Mouse (Mus musculus): ENCODE results near the gene Smlr1. TPM values are rescaled to one million over a fixed set of nuclear protein-coding genes. Genes with fewer than 3 reads are reported as not detected.

Gene Smlr1
- not detected for total RNA-seq (2021)

DNA sequence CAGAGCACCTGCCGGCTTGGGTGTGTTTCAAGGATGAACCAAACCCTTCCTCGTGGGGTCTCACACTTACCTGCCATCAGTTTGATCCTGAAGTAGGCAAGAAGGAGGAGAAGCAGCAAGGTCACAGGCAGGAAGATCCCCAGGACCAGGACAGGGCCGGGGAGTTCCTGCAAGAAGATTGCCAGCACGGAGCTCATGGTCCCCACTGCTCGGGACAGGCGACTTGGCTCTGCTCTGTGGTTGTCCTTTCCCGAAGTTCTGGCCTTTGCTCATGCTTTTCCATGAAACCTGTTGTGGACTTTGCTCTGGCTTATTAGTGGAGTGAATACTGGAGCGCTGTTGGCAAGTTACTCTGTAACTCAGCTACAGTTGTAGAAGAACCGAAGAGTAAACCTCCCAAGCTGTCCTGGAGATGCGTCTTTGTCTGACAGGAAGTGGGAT is at the start of gene Smlr1:
Gene Smlr1 (minus strand): TSS at position 377 of the 441 bp plus-strand sequence.
- intact Hi-C loops (cut with DNase I), result loop anchor here (5.0 kb wide), 1 partner anchor 141 kb away; no protein-coding TSS in a partner anchor
- no peak for DNase-seq (ENCODE audit: low spot score)

DNA sequence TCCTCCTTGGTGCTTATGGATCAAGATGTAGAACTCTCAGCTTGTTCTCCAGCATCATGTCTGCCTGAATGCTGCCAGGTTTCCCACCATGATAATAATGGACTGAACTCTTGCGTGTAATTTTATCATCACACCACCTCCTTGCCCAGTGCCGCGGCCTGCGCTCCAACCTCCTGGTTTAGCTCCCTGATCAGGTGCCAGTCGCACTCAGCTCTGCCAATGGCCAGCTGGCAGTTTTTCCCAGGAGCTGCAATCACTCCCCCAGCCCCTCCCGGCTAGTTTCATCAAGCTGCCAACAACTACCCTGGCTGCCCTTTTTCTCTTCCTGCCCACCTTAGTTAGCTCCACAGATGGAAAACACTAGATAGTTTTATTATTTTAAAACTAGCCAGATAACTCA is 48.8 kb upstream of the Smlr1 start:
- intact Hi-C loops (cut with DNase I), result no loop called here
- DNase-seq (ENCODE audit: low spot score), result peak; percentile 1

GRCm38 (mm10) chr10:25580066-25580465 is 44.0 kb upstream of the Smlr1 start:
- DNase-seq (ENCODE audit: low spot score), result no peak
- intact Hi-C loops (cut with DNase I), result no loop called here

DNA sequence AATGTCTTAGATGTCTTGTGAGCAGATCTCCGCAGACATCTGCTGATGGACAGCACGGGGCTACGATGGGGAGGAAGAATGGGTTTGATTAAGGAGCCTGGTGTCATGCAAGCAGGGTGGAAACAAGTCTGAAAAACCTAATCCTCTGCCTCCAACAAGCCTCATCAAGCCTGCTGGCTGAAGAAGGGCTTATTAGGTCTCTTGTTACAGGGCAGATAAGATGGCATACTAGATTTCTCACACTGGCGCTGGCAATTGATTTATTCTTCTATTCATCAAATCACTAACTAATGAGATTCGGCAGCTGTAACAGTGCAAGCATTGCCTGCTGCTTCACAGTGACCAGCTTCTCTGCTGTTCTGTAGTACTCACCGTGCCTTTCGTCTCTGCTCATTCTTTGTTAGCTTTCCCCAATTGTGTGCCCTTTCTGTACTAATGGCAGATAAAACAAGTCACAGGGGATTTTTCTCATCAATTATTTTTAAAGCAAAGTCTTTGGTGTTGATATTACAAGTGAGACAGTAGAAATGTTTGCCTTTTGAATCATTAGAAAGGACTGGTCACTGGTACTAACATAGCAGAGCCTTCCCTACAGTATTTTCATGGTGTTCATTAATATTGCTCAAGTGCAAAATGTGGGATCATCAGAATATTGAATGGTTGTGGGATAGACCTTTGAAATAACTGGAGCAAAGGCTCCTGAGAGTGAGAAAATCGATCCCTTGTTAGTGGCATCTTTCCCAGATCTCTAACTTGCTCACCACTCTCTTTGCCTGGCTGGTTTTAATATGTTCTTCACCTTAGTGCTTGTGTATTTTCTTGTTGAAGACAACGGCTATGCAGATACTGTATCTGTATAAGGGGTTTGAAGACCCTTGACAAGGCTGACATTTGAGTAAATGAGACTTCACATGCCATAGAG is 35.5 kb upstream of the Smlr1 start:
- no peak for DNase-seq (ENCODE audit: low spot score)
- intact Hi-C loops (cut with DNase I), result no loop called here

- no peak for DNase-seq (ENCODE audit: low spot score)
- intact Hi-C loops (cut with DNase I), result no loop called here
Observed at GRCm38 (mm10) chr10:25552936-25553335, 16.9 kb upstream of the Smlr1 start.

GRCm38 (mm10) chr10:25541097-25541496 is 5.0 kb upstream of the Smlr1 start:
- no peak for DNase-seq (ENCODE audit: low spot score)
- intact Hi-C loops (cut with DNase I), result loop anchor here (5.0 kb wide), 1 partner anchor 596 kb away; no protein-coding TSS in a partner anchor

GRCm38 (mm10) chr10:25539771-25540168 is 3.7 kb upstream of the Smlr1 start:
- no peak for DNase-seq (ENCODE audit: low spot score)
- intact Hi-C loops (cut with DNase I), result loop anchor here (5.0 kb wide), 2 partner anchors 138 to 598 kb away; no protein-coding TSS in a partner anchor

GRCm38 (mm10) chr10:25539146-25539770 is 3.2 kb upstream of the Smlr1 start:
- intact Hi-C loops (cut with DNase I), result loop anchor here (5.0 kb wide), 1 partner anchor 138 kb away; no protein-coding TSS in a partner anchor
- no peak for DNase-seq (ENCODE audit: low spot score)

DNA sequence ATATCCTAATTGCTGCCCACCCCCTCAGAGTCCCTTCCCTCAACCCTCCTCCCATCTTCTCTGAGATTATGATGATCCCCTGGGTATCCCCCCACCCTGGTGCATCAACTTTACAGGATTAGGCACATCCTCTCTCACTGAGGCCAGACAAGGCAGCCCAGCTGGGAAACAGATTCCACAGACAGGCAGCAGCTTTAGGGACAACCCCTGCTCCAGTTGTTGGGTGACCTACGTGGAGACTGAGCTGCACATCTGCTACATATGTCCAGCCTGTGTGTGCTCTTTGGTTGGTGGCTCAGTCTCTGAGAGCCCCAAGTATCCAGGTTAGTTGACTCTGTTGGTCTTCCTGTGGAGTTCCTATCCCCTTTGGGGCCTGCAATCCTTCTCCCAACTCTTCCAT is 2.7 kb upstream of the Smlr1 start:
- no peak for DNase-seq (ENCODE audit: low spot score)
- intact Hi-C loops (cut with DNase I), result loop anchor here (5.0 kb wide), 1 partner anchor 139 kb away; no protein-coding TSS in a partner anchor

- no peak for DNase-seq (ENCODE audit: low spot score)
- intact Hi-C loops (cut with DNase I), result loop anchor here (5.0 kb wide), 1 partner anchor 141 kb away; no protein-coding TSS in a partner anchor
Observed at GRCm38 (mm10) chr10:25536621-25537020, 554 bp upstream of the Smlr1 start.

DNA sequence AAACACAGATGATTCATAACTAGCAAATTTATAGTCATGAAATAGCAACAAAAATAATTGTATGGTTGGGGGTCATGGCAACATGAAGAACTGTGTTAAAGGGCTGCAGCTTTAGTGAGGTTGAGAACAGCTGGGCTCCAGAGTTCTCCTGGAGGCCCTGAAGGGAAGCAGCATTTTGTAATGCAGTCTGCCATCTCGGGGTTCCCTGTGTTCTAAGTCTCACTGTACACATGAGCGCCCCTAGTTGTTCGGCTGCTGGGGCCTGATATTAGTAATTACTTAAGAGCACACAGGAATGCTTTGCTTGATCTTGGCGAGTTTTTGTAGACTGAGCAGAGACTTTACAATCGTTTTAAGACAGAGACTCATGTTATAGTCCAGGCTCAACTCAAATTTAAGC is 1.6 kb downstream of the Smlr1 start:
- no peak for DNase-seq (ENCODE audit: low spot score)
- intact Hi-C loops (cut with DNase I), result no loop called here

DNA sequence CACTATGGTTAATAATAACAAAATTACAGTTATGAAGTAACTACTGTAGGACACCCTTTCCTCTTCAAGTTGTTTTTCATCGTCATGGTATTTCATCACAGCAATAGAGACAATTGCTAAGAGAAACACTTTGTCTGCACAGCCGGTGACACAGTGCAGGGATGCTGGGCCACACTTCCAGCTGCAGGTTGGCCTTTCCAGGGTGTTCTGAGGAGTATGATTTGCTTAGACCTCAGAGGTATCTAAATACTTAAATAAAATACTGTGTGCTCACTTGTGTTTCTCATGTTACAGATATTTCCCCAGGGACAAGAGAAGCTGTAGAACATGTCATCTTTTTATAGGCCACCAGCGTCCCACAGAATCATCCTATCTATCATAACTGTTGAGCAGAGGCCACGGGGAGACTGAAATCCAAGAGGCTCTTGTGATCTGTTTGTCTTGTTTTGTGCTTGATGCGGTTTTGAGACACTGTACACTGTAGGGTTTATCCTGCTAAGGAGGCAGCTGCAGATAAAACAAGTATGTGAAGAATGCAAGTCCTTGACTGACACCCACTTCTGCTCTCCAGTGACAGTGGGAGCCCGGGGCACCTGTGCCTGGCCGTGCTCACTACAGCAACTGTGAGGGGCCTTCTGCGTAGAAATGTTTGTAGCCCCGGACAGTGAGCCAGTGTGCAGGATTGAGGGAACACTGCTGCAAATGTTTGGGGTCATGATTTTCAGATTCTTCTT is 2.4 kb downstream of the Smlr1 start:
- DNase-seq (ENCODE audit: low spot score), result no peak
- intact Hi-C loops (cut with DNase I), result no loop called here

DNA sequence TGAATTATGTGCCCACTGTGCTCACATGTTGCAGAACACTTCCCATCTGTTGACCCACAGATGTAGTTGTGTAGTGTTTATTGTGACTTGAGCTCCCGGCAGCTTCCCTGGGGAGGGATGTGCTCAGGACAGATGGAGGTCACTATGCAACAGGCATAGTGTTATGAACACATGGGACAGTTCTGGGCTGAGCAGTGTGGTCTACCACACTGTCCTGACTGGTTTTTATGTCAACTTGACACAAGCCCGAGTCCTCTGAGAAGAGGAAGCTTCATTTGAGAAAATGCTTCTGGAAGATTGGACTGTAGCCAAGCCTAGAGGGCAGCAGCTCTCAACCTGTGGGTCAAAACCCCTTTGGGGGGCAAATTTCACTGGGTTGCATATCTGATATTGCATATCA is 3.0 kb downstream of the Smlr1 start:
- intact Hi-C loops (cut with DNase I), result no loop called here
- DNase-seq (ENCODE audit: low spot score), result no peak

GRCm38 (mm10) chr10:25531335-25531734 is 4.7 kb downstream of the Smlr1 start:
- no peak for DNase-seq (ENCODE audit: low spot score)
- intact Hi-C loops (cut with DNase I), result no loop called here

- no peak for DNase-seq (ENCODE audit: low spot score)
- intact Hi-C loops (cut with DNase I), result no loop called here
Observed at GRCm38 (mm10) chr10:25527126-25527525, 8.9 kb downstream of the Smlr1 start.

DNA sequence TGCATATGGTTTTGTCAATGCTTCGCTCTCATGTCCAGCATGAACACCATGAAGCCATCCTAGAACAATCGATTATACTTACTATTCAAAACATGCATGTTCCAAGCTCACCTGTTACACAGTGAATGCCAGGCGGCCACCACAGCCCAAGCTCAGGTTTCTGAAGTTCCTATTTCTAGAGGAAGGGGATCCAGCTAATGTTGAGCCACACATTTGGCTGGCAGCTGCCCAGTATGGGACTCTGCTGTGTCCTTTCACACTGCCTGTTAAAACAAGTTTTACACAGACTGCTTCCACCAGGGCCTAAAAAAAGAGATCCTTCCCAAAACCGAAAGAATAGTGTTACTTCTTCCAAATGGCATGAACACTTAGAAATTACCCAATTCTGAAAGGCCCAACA is 9.4 kb downstream of the Smlr1 start:
- no peak for DNase-seq (ENCODE audit: low spot score)
- intact Hi-C loops (cut with DNase I), result no loop called here

DNA sequence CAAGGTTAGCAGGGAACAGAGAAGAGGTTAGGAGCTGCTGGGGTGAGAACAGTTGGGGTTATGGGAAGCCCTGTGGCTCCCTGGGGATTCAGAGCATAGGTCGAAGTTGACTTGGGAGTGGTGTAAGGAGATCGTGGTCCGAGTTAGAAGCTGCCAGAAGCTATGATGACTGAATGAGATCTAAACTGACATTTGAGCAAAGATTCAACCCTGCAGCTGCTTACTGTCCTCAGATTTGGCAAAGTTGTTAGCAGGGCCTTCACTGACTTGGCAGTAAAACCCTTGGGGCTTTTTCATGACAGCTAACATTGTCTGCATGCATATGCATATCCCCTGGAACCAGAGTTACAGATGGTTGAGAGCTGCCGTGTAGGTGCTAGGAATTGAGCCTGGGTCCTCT is 9.9 kb downstream of the Smlr1 start:
- intact Hi-C loops (cut with DNase I), result no loop called here
- DNase-seq (ENCODE audit: low spot score), result no peak

DNA sequence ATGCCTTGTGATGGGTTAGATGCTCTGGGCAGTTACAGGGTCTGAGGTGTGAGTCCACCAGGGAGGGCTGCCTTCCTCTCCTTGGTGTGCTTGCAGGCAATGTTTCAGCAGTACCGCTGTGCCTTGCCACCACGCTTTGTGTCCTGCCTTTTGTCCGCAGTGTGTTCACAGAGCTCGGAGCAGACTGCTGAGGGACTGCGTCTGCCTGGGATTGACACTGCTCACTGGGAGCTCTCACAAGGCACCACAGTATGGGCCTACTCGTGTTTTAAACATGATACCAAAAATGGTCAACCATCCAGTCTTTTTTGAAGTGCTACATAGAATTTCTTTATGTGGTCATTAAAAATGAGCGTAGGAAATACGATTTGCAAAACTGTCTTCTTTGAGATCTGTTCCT is 12.3 kb downstream of the Smlr1 start:
- intact Hi-C loops (cut with DNase I), result no loop called here

DNA sequence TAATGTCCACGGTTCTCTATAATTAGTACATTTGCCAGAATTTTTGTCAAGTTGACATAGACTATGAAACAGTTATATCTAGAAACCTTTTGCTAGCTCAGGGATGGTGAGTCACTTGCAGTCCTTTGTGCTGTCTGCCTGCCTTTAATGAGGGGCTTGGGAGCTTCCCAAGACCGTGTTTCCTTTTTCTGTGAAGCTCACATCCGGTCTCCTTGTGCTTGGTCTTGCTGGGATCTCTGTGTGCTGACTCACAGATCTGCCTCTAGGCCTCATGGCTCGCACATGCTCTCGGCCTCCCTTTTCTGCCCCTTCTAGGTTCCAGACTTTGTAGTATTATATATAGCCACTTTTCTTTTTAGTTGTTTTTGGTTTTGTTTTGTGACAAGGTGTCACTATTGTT is 15.6 kb downstream of the Smlr1 start:
- intact Hi-C loops (cut with DNase I), result no loop called here
- no peak for DNase-seq (ENCODE audit: low spot score)

More for the DNA sequence above, 12.3 kb downstream of the Smlr1 start:
- no peak for DNase-seq (ENCODE audit: low spot score)

GRCm38 (mm10) chr10:25519954-25520353 is 16.1 kb downstream of the Smlr1 start:
- intact Hi-C loops (cut with DNase I), result no loop called here
- DNase-seq (ENCODE audit: low spot score), result no peak

Data from heart, postnatal 25 days (tissue).